Mouse (Mus musculus): Measurements from ENCODE around the gene Dnajb6.
"Not testable (repeated sequence)": the region's sequence is repeated elsewhere in the genome, so short reads cannot be mapped to it uniquely, and the experiment has no call there.

Dnajb6 gene

DNA sequence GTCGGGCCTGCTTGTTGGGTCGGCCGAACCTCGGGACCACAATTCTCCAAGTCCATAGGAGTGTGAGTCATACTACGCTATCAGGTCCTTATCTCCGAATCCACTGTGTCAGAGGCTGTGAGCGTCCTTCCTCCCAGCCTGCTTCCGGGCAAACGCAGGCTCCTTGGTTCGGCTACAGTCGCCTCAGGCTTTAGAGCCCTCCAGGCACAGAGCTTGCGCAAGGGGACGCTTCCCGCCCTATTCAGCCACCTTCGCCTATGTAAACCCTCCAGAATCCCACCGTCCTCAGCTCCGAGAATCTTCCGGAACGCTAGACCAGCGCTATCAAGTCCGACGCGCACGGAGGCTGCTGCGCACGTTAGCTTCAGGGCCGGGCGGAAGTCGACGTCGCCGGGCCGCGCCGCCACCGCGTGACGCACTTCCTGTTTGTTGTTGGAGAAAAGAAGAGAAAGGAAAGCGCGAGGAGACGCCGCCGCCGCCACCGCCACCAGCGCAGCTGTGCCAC is at the start of gene Dnajb6, which contains the start of gene Gm5129:
Gene Dnajb6 (plus strand): TSS at position 132 of the 505 bp plus-strand sequence.
Gene Gm5129 (minus strand): TSS at position 380 of the 505 bp plus-strand sequence.
- DNase-seq (ENCODE audit: low spot score): peak; percentile 91

DNA sequence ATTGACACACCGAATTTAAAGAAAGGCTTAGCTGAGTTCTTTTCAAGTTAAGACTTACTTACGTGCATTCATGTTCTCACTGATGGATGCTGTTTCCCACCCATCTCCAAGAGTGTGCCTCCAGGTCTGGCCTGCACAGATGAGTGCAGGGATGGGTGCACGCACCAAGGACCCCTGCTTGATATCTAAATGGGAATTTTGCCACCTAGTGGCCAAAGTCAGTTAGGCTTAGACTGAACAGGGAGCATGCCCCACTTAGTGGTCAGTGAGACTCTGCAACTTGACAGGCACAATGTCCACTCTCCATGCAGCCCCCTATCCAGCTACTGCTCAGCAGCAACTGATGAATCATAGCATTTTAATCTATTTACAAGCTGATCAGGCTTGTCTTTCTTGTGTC is 47.8 kb upstream of the Dnajb6 start:
- DNase-seq (ENCODE audit: low spot score): no peak

GRCm38 (mm10) chr5:29688352-29688751 is 47.1 kb upstream of the Dnajb6 start:
- no peak for DNase-seq (ENCODE audit: low spot score)

DNA sequence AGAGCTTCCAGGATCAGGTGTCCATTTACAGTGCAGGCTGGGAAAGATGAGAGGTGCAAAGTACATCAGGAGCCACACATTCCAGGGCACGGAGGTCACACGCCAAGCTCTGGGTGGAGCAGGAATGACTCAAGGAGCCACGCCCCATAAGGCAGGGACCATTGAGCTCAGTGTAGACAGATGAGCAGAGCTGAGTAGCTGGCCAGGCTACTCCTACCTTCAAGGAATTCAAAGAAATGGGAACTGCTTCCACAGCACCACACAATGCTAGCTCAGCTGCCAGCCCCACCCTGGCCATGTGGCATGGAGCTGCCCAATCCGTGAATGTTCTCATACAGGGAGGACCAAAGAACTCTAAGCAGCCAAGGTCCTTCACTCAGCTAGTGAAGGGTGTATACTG is 37.0 kb upstream of the Dnajb6 start:
- DNase-seq (ENCODE audit: low spot score): no peak

GRCm38 (mm10) chr5:29699520-29700202 is 35.8 kb upstream of the Dnajb6 start:
- DNase-seq (ENCODE audit: low spot score): no peak

DNA sequence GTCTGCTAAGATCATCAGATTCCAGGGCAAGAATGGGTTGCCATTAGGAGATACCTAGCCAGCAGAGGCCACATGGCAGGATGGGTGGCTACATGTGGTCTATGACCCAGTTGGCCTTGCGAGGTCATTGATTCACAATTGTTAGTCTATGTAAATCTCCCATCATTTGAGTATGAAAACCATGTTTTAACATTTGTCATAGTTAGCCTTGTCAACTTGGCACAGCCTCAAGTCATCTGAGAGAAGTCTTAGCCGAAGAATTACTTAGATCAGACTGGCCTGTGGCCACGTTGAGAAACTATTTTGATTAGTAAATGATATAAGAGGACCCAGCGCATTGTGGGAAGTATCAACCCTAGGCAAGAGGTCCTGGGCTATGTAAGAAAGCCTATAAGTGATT is 28.2 kb upstream of the Dnajb6 start:
- no peak for DNase-seq (ENCODE audit: low spot score)

GRCm38 (mm10) chr5:29708258-29708657 is 27.2 kb upstream of the Dnajb6 start:
- no peak for DNase-seq (ENCODE audit: low spot score)

- no peak for DNase-seq (ENCODE audit: low spot score)
Measured at GRCm38 (mm10) chr5:29711631-29712030, 23.9 kb upstream of the Dnajb6 start.

GRCm38 (mm10) chr5:29712906-29713305 is 22.6 kb upstream of the Dnajb6 start:
- DNase-seq (ENCODE audit: low spot score): no peak

DNA sequence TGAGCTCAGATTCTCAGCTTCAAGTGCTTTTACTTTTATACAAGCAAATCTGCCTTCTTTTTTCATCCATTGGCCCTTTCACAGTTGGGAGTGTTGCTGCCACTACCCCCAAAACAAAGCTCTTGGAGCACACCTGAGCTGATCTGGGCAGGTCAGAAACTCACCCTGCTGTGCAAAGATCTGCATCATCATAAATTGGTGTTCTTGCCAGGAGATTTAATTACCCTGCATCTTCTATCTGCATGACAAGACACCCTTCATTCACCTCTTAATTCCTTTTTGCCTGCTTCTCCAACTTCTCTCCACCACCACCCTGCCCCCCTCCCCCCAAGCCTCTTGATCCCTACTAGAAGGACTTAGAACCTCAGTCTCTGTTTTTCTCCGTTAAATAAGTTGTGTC is 14.3 kb upstream of the Dnajb6 start:
- DNase-seq (ENCODE audit: low spot score): no peak

DNA sequence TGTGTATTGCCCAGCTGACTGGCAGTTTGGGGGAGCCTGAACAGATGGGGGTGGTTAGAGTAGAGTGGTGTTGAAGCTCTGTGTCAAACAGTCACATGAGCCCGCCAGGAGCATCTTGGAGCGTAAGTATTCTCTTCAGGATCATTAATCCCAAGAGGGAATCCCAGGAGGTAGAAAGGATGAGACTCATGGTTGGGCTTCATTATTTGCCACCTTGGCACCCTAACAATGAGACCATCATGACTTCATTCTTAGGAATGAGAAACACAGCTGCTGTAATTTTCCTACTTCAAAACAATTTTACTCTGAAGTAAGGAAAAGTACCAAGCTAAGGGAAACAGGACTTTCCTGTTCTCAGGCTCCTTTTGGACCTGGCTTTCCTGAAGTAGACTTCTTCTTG is 10.1 kb upstream of the Dnajb6 start:
- DNase-seq (ENCODE audit: low spot score): no peak

GRCm38 (mm10) chr5:29726070-29726469 is 9.4 kb upstream of the Dnajb6 start:
- not testable (repeated sequence) for DNase-seq (ENCODE audit: low spot score)

- DNase-seq (ENCODE audit: low spot score): no peak
Measured at GRCm38 (mm10) chr5:29734831-29735510, 517 bp upstream of the Dnajb6 start.

DNA sequence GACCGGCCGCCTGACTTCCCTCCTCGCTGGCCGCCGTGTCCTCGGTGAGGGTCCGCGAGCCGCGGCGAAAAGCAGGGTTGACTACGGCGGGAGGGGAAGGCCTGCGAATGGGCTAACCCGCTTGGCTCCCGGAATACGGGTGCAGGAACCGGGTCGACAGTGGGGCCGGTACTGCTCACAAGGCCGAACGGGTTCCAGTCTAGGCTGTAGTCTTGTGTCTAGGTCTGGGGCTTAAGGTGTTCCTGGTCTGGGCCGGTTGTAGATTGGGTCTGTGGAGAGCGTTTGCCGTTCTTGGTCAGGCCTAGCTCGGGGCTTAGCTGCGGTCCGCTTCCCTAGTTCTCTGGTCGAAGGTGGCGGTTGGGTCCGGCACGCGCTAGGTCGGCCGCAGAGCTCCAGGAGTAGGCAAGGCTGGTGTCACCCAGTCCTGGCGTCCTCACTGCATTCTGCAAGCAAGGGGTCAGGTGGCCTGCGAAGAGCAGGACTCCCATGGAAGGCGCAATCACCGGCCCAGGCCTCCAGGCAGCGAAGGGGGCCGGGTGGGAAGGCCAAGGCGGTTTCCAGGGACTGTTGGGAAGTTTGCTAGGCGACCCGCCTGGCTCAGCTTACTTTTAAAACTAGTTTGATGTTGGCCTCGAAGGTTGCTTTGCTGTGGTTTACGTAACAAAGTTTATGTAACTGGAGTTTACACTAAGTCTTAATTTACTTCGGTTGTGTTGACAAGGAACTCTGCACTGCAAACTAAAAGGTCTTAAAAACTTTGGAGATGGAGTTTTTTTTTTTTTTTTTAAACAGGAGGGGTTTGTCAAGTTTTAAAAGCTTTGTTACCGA is 799 bp downstream of the Dnajb6 start:
- DNase-seq (ENCODE audit: low spot score): peak; percentile 36

DNA sequence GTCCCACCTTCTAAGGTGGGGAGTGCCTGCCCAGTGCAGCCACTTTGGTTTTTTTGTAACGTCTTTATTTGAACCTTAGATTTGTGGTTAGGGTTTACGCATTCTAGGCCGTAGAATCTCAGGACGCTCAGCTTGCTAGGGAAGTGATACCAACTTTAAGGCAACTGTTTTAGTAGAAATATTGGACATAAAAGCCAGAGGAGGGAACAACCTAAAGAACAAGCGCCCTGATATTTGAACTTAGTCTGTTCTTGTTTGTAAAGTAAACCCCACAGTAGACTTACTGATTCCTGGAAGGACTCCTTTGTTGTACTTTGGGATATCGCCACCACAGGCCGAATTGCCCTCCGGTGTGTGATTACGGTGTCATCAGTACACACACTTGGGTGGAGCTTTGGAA is 1.5 kb downstream of the Dnajb6 start:
- no peak for DNase-seq (ENCODE audit: low spot score)

DNA sequence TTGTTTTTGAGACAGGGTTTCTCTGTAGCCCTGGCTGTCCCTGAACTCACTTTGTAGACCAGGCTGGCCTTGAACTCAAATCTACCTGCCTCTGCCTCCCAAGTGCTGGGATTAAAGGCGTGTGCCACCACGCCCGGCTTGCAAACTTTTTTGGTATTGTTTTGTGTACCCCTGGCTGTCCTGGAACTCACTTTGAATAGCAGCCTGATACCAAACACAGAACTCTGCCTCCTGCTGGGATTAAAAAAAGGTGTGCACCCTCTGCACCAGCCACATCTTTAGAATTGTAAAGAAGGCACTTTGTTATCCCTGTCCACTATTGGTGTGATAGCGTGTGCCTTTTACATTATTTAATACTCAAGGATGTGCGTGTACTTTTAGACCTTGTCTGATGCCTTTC is 2.0 kb downstream of the Dnajb6 start:
- DNase-seq (ENCODE audit: low spot score): no peak

GRCm38 (mm10) chr5:29738076-29738475 is 2.6 kb downstream of the Dnajb6 start:
- no peak for DNase-seq (ENCODE audit: low spot score)

GRCm38 (mm10) chr5:29740651-29741050 is 5.2 kb downstream of the Dnajb6 start:
- no peak for DNase-seq (ENCODE audit: low spot score)

DNA sequence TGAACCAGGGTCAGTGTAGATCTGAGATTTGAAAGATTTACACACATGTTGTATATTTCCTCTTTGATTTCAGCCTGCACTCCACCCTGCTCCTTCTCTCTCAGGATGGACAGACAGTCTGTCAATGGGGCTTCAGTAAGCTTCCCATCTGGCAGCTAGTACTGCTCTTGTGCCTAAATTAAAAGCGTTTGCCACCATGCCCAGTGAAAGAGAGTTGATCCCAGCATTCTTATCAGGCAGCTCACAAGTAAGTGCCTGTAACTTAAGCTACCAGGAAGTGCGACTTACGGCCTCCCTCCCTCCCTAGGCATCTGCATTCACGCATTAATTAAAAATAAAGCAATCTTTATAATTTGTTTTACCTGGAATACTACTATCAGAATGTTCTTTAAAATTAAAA is 5.6 kb downstream of the Dnajb6 start:
- DNase-seq (ENCODE audit: low spot score): no peak

- no peak for DNase-seq (ENCODE audit: low spot score)
Measured at GRCm38 (mm10) chr5:29747661-29748060, 12.2 kb downstream of the Dnajb6 start.

- DNase-seq (ENCODE audit: low spot score): no peak
Measured at GRCm38 (mm10) chr5:29751306-29751705, 15.8 kb downstream of the Dnajb6 start.

DNA sequence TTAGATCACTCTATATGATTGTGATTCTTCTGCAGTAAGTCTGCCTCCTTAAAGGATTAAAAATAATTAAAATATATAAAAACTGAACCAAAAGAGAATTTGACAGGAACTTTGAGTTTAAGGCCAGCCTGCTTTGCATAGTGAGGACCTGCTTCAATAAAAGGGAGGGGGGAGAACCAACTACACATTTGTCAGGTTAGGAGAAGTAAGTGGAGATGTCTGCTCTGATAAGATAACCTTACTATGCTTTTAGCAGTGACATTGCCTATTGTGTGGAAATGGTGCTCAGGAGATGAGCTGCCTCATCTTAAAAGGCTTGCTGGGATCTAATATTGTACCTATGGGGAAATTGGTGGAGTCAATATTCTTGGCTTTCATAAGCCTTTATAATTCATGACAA is 17.4 kb downstream of the Dnajb6 start:
- no peak for DNase-seq (ENCODE audit: low spot score)

GRCm38 (mm10) chr5:29759318-29759717 is 23.8 kb downstream of the Dnajb6 start:
- DNase-seq (ENCODE audit: low spot score): no peak
